Mouse (Mus musculus): ENCODE results near the gene Usp7.

DNA sequence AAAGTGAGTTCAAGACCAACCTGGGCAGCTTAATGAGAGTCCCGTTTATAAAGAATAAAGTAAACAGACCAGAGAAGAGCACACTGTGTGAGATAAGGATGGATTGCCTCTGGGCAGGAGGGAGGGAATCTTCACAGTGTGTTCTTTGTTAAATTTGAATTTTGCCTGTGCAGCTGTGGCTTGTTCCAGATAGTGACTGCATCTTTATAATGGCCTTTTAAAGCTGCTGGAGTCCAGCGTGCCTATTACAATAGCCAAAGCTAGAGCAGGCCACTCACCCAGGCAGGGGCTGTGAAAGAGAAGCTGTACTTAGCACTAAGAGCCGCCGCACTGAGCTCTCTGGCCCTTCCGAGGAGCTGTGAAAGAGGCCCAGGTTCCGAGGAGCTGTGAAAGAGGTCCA, 146.6 kb downstream of the Usp7 start:
- TF ChIP-seq CTCF (IDR thresholded peaks at IDR 0.05; ENCODE audit: low read depth) (no peak), EP300 (IDR thresholded peaks at IDR 0.05; ENCODE audit: low read depth) (no peak)

All from liver, embryonic 14.5 days (tissue).